Mouse (Mus musculus) hindbrain, embryonic 15.5 days (tissue): ENCODE data around the gene Crim1. TPM values are rescaled to one million over a fixed set of nuclear protein-coding genes. Genes with fewer than 3 reads are reported as not detected.

ENCODE experiments used
- ATAC-seq: fragments of 200-750 bp; cut with Nextera tagmentation; 2 replicates; pipeline ENCODE4 v1.8.0; 2017; ENCODE audit warnings: low read depth, moderate number of reproducible peaks, moderate TSS enrichment; ENCODE audit not compliant: low FRiP score
- H3K27ac ChIP-seq: fragments of 300-500 bp; sonication (generic); replicated peaks from 2 replicates; pipeline ENCODE4 v1.5.1; 2015; ENCODE audit warnings: mild to moderate bottlenecking, inconsistent platforms
- H3K27me3 ChIP-seq: fragments of 300-500 bp; sonication (generic); 2 replicates; pipeline ENCODE4 v1.6.1; 2015; ENCODE audit warnings: control low read depth, inconsistent platforms
- H3K36me3 ChIP-seq: fragments of 300-500 bp; sonication (generic); 2 replicates; pipeline ENCODE4 v1.6.1; 2015; ENCODE audit warnings: control low read depth, inconsistent platforms
- H3K4me1 ChIP-seq: fragments of 300-500 bp; sonication (generic); replicated peaks from 2 replicates; pipeline ENCODE4 v1.6.1; 2015; ENCODE audit warnings: control low read depth, inconsistent platforms
- H3K4me2 ChIP-seq: fragments of 300-500 bp; sonication (generic); 2 replicates; pipeline ENCODE4 v1.6.1; 2015; ENCODE audit warnings: moderate library complexity, mild to moderate bottlenecking, inconsistent platforms
- H3K4me3 ChIP-seq: fragments of 300-500 bp; sonication (generic); 2 replicates; pipeline ENCODE4 v1.5.1; 2015; ENCODE audit warnings: mild to moderate bottlenecking, inconsistent platforms
- H3K9ac ChIP-seq: fragments of 300-500 bp; sonication (generic); 2 replicates; pipeline ENCODE4 v1.6.1; 2015; ENCODE audit warnings: inconsistent platforms
- H3K9me3 ChIP-seq: fragments of 300-500 bp; sonication (generic); 2 replicates; pipeline ENCODE4 v1.6.1; 2016; ENCODE audit warnings: control low read depth, inconsistent platforms
- WGBS: fragments of 180-500 bp; shearing (Covaris S2); methylation state at CpG from one replicate; pipeline ENCODE4 v1.1.7; 2015; 5-methylcytosine and 5-hydroxymethylcytosine counted together
- polyA plus RNA-seq: library from polyadenylated mRNA; unstranded; fragments of >200 nt; fragmentation: Nextera tagmentation; extraction: Ambion mirVana; gene quantifications from 2 replicates; pipeline ENCODE4 v1.2.1, GENCODE M21; 2015

Gene Crim1
- polyA plus RNA-seq, 1 experiment from 2014 or later: 15.5 TPM

- Histone ChIP-seq H3K9me3 (no peaks in the 10 kb centered on the region), H3K27ac (no peak overlapping the region), H3K4me3 (no peak overlapping the region), H3K9ac (no peak overlapping the region), H3K36me3 (no peaks in the 10 kb centered on the region), H3K27me3 (no peaks in the 10 kb centered on the region), H3K4me1 (peaks cover 34% of the 10 kb centered on the region), H3K4me2 (no peak overlapping the region)
- ATAC-seq: no peak
- 60% methylated on average over 7 of the region's 7 CpGs for WGBS
These were observed 74.8 kb downstream of the Crim1 start for GRCm38 (mm10) chr17:78274609-78275506.

- ATAC-seq: no peak
These were observed 75.4 kb downstream of the Crim1 start for GRCm38 (mm10) chr17:78275507-78275813.

GRCm38 (mm10) chr17:78279191-78279590 lies 79.1 kb downstream of the Crim1 start:
- Histone ChIP-seq H3K9ac (no peak overlapping the region), H3K9me3 (no peaks in the 10 kb centered on the region), H3K4me1 (peaks cover 30% of the 10 kb centered on the region), H3K27ac (no peak overlapping the region), H3K4me3 (no peak overlapping the region), H3K36me3 (no peaks in the 10 kb centered on the region), H3K27me3 (no peaks in the 10 kb centered on the region), H3K4me2 (no peak overlapping the region)
- ATAC-seq: no peak
- 51% methylated on average over 12 of the region's 12 CpGs for WGBS

More at GRCm38 (mm10) chr17:78275507-78275813, 75.4 kb downstream of the Crim1 start:
- H3K4me2 ChIP-seq: no peak overlapping the region
- H3K4me3 ChIP-seq: no peak overlapping the region
- no peak overlapping the region for H3K9ac ChIP-seq
- no peaks in the 10 kb centered on the region for H3K27me3 ChIP-seq
- no peaks in the 10 kb centered on the region for H3K9me3 ChIP-seq
- 73% methylated on average over 4 of the region's 4 CpGs for WGBS
- peaks cover 40% of the 10 kb centered on the region for H3K4me1 ChIP-seq
- no peak overlapping the region for H3K27ac ChIP-seq
- H3K36me3 ChIP-seq: no peaks in the 10 kb centered on the region

- Histone ChIP-seq H3K27me3 (no peaks in the 10 kb centered on the region), H3K4me2 (no peak overlapping the region), H3K27ac (no peak overlapping the region), H3K9ac (no peak overlapping the region), H3K4me3 (no peak overlapping the region), H3K4me1 (peaks cover 21% of the 10 kb centered on the region), H3K36me3 (no peaks in the 10 kb centered on the region), H3K9me3 (no peaks in the 10 kb centered on the region)
- 80% methylated on average over 18 of the region's 18 CpGs for WGBS
- no peak for ATAC-seq
These were observed 81.1 kb downstream of the Crim1 start for GRCm38 (mm10) chr17:78280991-78281712.

GRCm38 (mm10) chr17:78283271-78283992 lies 83.4 kb downstream of the Crim1 start:
- no peaks in the 10 kb centered on the region for H3K36me3 ChIP-seq
- H3K4me1 ChIP-seq: peaks cover 21% of the 10 kb centered on the region
- 67% methylated on average over 11 of the region's 11 CpGs for WGBS
- no peak overlapping the region for H3K4me3 ChIP-seq
- no peak for ATAC-seq
- H3K27ac ChIP-seq: no peak overlapping the region
- no peaks in the 10 kb centered on the region for H3K9me3 ChIP-seq
- H3K4me2 ChIP-seq: no peak overlapping the region
- H3K27me3 ChIP-seq: no peaks in the 10 kb centered on the region
- no peak overlapping the region for H3K9ac ChIP-seq

- peaks cover 3% of the 10 kb centered on the region; the same call in 1 of the 2 replicates for H3K4me1 ChIP-seq
- no peak overlapping the region for H3K4me2 ChIP-seq
- no peak overlapping the region for H3K9ac ChIP-seq
- no peak for ATAC-seq
- H3K4me3 ChIP-seq: no peak overlapping the region
- no peaks in the 10 kb centered on the region for H3K9me3 ChIP-seq
- no peaks in the 10 kb centered on the region for H3K27me3 ChIP-seq
- H3K36me3 ChIP-seq: no peaks in the 10 kb centered on the region
- WGBS: 85% methylated on average over 13 of the region's 13 CpGs
- H3K27ac ChIP-seq: no peak overlapping the region
These were observed 86.0 kb downstream of the Crim1 start for GRCm38 (mm10) chr17:78286021-78286420.

- Histone ChIP-seq H3K4me3 (no peak overlapping the region), H3K4me1 (no peaks in the 10 kb centered on the region), H3K4me2 (no peak overlapping the region), H3K27ac (no peak overlapping the region), H3K36me3 (no peaks in the 10 kb centered on the region), H3K9ac (no peak overlapping the region), H3K27me3 (no peaks in the 10 kb centered on the region), H3K9me3 (no peaks in the 10 kb centered on the region)
- 82% methylated on average over 2 of the region's 2 CpGs for WGBS
- ATAC-seq: no peak
These were observed 87.3 kb downstream of the Crim1 start for GRCm38 (mm10) chr17:78287391-78287790.

GRCm38 (mm10) chr17:78290153-78290876 lies 90.3 kb downstream of the Crim1 start:
- H3K27ac ChIP-seq: no peak overlapping the region
- no peaks in the 10 kb centered on the region for H3K9me3 ChIP-seq
- H3K36me3 ChIP-seq: no peaks in the 10 kb centered on the region
- H3K9ac ChIP-seq: no peak overlapping the region
- whole genome bisulfite sequencing: 89% methylated on average over 6 of the region's 6 CpGs
- no peak overlapping the region for H3K4me3 ChIP-seq
- H3K4me1 ChIP-seq: no peaks in the 10 kb centered on the region
- no peaks in the 10 kb centered on the region for H3K27me3 ChIP-seq
- no peak overlapping the region for H3K4me2 ChIP-seq
- no peak for ATAC-seq

GRCm38 (mm10) chr17:78291030-78291429 lies 91.0 kb downstream of the Crim1 start:
- 94% methylated on average over 5 of the region's 5 CpGs for WGBS
- no peak overlapping the region for H3K9ac ChIP-seq
- no peak overlapping the region for H3K4me3 ChIP-seq
- no peaks in the 10 kb centered on the region for H3K36me3 ChIP-seq
- H3K4me2 ChIP-seq: no peak overlapping the region
- H3K9me3 ChIP-seq: no peaks in the 10 kb centered on the region
- no peaks in the 10 kb centered on the region for H3K4me1 ChIP-seq
- H3K27me3 ChIP-seq: no peaks in the 10 kb centered on the region
- H3K27ac ChIP-seq: no peak overlapping the region
- ATAC-seq: no peak

GRCm38 (mm10) chr17:78292301-78292700 lies 92.3 kb downstream of the Crim1 start:
- Histone ChIP-seq H3K4me1 (no peaks in the 10 kb centered on the region), H3K27ac (no peak overlapping the region), H3K36me3 (no peaks in the 10 kb centered on the region), H3K4me3 (no peak overlapping the region), H3K4me2 (no peak overlapping the region), H3K27me3 (no peaks in the 10 kb centered on the region), H3K9me3 (no peaks in the 10 kb centered on the region), H3K9ac (no peak overlapping the region)
- 85% methylated on average over 7 of the region's 7 CpGs for WGBS
- ATAC-seq: no peak

GRCm38 (mm10) chr17:78292827-78293488 lies 92.9 kb downstream of the Crim1 start:
- ATAC-seq: no peak
- Histone ChIP-seq H3K4me2 (no peak overlapping the region), H3K9ac (no peak overlapping the region), H3K27me3 (no peaks in the 10 kb centered on the region), H3K27ac (no peak overlapping the region), H3K36me3 (no peaks in the 10 kb centered on the region), H3K9me3 (no peaks in the 10 kb centered on the region), H3K4me3 (no peak overlapping the region), H3K4me1 (no peaks in the 10 kb centered on the region)
- WGBS: 93% methylated on average over 10 of the region's 10 CpGs
